Mouse (Mus musculus): ENCODE measurements at regions not wholly inside any gene's neighbourhood (a gene's known extent, or its start where the extent isn't known, plus 50 kb on each side); places are given as distances from the start of the nearest gene placed in this dataset.
A peak's percentile ranks its signal among the peaks of the same experiment; 100 is the strongest.

DNA sequence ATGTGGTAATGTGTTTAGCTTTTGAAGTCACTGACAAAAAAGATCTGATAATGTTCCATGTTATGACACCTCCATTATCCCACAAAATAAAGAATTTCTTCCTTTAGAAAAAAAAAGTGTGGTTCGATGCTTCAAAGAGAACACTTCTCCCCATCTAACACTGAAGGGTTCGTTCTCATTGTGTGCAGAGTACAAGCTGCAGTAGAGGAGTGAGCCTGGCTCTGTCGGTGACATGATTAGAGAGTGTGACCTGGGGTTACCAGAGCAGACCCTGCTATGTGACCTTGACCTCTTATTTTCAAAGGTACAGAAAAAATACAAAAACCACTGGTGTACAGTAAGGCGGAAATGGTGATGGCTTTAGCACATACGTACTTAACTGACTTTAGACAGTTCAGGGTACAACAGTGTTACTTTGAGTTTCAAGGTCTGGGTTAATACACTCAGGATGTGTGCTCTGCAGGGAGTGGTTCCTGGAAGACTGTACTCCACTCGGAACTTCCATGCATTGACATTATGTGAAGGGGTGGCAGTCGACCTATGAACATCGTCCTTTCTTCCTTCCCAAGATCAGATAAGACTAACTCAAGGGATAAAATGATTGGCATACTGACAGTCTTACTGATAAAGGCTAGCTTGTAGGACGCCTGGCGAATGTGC is 265.2 kb upstream of the Gpc5 start:
- no peak overlapping the region for H3K4me3 ChIP-seq
- no peak for DNase-seq (ENCODE audit: low spot score)
- no peaks in the 10 kb centered on the region for H3K27me3 ChIP-seq (ENCODE audit: insufficient read depth, poor library complexity, severe bottlenecking)
- H3K9me3 ChIP-seq: no peaks in the 10 kb centered on the region
- H3K36me3 ChIP-seq: no peaks in the 10 kb centered on the region
- 0 out of 2 replicates have a peak overlapping the region, but pooled peaks have one; percentile 10 for H3K27ac ChIP-seq
- H3K4me1 ChIP-seq: peaks cover 13% of the 10 kb centered on the region
- 34% methylated on average over 10 of the region's 10 CpGs for WGBS

DNA sequence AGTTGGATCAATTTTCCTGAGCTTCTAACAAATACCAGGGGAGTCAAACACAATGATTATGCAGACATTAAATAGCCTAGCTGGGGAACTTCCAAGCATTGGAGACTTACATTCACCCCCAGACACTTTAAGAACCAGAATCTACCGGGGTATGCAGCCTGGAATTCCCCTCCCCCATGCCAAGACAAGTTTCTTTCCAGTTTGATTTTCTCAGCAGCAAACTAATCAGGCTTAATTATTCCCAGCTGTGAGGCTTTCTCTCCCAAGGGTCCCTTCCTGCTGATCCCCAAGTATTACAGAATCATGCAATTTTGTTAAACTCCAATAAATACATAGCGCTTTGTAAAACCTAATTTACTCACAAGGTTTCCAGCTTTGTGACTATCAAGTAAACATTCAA is 262.7 kb upstream of the Gpc5 start:
- H3K36me3 ChIP-seq: no peaks in the 10 kb centered on the region
- no peak for DNase-seq (ENCODE audit: low spot score)
- no peak overlapping the region for H3K27ac ChIP-seq
- H3K4me1 ChIP-seq: peaks cover 13% of the 10 kb centered on the region
- H3K9me3 ChIP-seq: no peaks in the 10 kb centered on the region
- no peak overlapping the region for H3K4me3 ChIP-seq
- 35% methylated on average over 2 of the region's 2 CpGs for WGBS
- no peaks in the 10 kb centered on the region for H3K27me3 ChIP-seq (ENCODE audit: insufficient read depth, poor library complexity, severe bottlenecking)

- WGBS: 61% methylated on average over 11 of the region's 11 CpGs
- H3K9me3 ChIP-seq: no peaks in the 10 kb centered on the region
- no peak overlapping the region for H3K27ac ChIP-seq
- peaks cover 13% of the 10 kb centered on the region for H3K4me1 ChIP-seq
- no peak for DNase-seq (ENCODE audit: low spot score)
- H3K4me3 ChIP-seq: no peak overlapping the region
- no peaks in the 10 kb centered on the region for H3K36me3 ChIP-seq
- no peaks in the 10 kb centered on the region for H3K27me3 ChIP-seq (ENCODE audit: insufficient read depth, poor library complexity, severe bottlenecking)
Observed at GRCm38 (mm10) chr14:114832987-114833386, 259.0 kb upstream of the Gpc5 start.

DNA sequence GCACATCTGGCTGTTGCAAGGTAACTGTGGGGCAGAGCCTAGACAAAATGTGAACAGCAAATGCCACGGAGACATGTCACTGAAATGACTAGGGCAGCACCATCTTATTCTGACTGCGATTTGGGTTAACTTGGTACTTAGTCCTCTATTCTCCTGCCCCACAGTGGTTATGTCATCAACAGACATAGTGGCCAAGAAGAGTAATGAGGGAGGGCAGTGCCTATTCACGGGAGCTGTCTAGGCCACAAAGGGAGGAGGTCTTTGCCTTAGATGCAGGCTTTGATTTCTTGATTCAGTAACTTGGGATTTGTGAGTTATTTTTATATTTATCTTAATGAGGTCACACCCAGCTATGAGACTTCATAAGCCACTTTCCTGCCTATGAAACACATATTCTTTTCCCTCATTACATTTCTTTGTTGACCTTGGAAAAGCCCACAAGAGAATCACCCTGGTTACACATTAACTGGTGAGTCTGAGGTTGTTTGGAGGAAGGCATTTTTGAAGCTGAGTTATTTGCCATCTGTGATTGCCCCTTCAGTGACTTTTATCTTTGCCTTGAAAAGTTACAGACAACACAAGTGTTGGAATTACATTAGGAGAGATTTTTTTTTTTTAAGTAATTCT is 255.2 kb upstream of the Gpc5 start:
- Histone ChIP-seq H3K4me3 (no peak overlapping the region), H3K27me3 (ENCODE audit: insufficient read depth, poor library complexity, severe bottlenecking) (no peaks in the 10 kb centered on the region), H3K9me3 (no peaks in the 10 kb centered on the region), H3K36me3 (no peaks in the 10 kb centered on the region), H3K27ac (no peak overlapping the region), H3K4me1 (0 out of 2 replicates have a peak, but pooled peaks cover 3% of the 10 kb centered on the region)
- DNase-seq (ENCODE audit: low spot score): no peak
- WGBS: 71% methylated on average over 3 of the region's 3 CpGs

GRCm38 (mm10) chr14:114837652-114838276 is 254.3 kb upstream of the Gpc5 start:
- 63% methylated on average over 16 of the region's 16 CpGs for WGBS
- DNase-seq (ENCODE audit: low spot score): no peak
- H3K4me1 ChIP-seq: 0 out of 2 replicates have a peak, but pooled peaks cover 3% of the 10 kb centered on the region

DNA sequence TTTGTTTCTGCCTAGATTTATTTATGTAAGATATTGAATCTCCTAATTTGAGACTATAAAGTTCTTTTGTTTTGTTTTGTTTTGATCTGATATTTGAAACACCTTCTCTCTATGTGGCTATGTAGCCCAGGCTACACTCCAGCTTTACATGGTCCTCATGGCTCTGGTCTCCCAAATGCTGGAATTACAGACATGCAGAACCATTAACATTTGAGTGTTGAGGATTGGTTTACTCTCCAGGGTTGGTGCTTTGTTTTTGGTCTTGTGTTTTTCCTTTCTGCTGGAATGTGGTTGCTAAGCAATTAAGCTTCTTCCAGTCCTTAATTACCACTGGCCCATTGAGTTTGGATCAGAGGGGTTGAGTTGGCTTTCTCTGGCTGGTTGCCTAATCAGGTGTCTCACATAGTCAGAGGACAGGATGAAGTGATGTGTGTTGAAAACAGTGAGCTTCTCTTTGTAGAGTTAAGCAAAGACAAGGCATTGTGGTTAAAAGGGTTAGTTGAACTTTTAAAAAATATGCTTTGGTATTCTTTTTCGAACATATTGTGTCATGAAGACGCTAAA is 252.6 kb upstream of the Gpc5 start:
- Histone ChIP-seq H3K9me3 (no peaks in the 10 kb centered on the region), H3K4me1 (0 out of 2 replicates have a peak, but pooled peaks cover 3% of the 10 kb centered on the region), H3K27ac (no peak overlapping the region), H3K36me3 (no peaks in the 10 kb centered on the region), H3K27me3 (ENCODE audit: insufficient read depth, poor library complexity, severe bottlenecking) (no peaks in the 10 kb centered on the region), H3K4me3 (no peak overlapping the region)
- no peak for DNase-seq (ENCODE audit: low spot score)
- 82% methylated on average over 2 of the region's 2 CpGs for WGBS

More at GRCm38 (mm10) chr14:114837652-114838276, 254.3 kb upstream of the Gpc5 start:
- no peak overlapping the region for H3K27ac ChIP-seq
- H3K9me3 ChIP-seq: no peaks in the 10 kb centered on the region
- no peak overlapping the region for H3K4me3 ChIP-seq
- no peaks in the 10 kb centered on the region for H3K27me3 ChIP-seq (ENCODE audit: insufficient read depth, poor library complexity, severe bottlenecking)
- no peaks in the 10 kb centered on the region for H3K36me3 ChIP-seq

DNA sequence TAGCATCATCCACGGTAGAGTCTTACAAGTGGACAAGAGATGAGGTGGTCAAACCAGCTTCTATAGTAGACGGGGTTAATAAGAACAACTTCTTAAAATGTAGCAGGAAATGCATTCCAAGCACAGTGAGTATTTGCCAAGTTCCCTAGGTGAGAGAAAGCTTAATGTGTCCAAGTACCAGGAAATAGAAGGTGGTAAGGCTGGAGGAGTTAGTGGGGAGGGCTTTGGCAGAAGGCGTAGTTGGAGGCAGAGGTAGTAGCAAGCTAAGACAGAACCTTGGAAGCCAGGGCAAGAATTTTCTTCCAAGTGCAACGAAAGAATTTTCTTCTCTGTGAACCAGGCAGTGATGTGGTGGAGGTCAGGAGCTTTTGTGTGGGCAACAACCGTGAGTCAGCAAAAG is 251.2 kb upstream of the Gpc5 start:
- Histone ChIP-seq H3K9me3 (no peaks in the 10 kb centered on the region), H3K36me3 (no peaks in the 10 kb centered on the region), H3K27ac (no peak overlapping the region), H3K4me3 (no peak overlapping the region), H3K4me1 (0 out of 2 replicates have a peak, but pooled peaks cover 3% of the 10 kb centered on the region), H3K27me3 (ENCODE audit: insufficient read depth, poor library complexity, severe bottlenecking) (no peaks in the 10 kb centered on the region)
- WGBS: 78% methylated on average over 5 of the region's 5 CpGs
- DNase-seq (ENCODE audit: low spot score): no peak

GRCm38 (mm10) chr14:114841552-114841951 is 250.5 kb upstream of the Gpc5 start:
- DNase-seq (ENCODE audit: low spot score): no peak
- no peaks in the 10 kb centered on the region for H3K27me3 ChIP-seq (ENCODE audit: insufficient read depth, poor library complexity, severe bottlenecking)
- H3K9me3 ChIP-seq: no peaks in the 10 kb centered on the region
- 37% methylated on average over 5 of the region's 5 CpGs for WGBS
- no peak overlapping the region for H3K4me3 ChIP-seq
- H3K4me1 ChIP-seq: 0 out of 2 replicates have a peak, but pooled peaks cover 2% of the 10 kb centered on the region
- no peak overlapping the region for H3K27ac ChIP-seq
- H3K36me3 ChIP-seq: no peaks in the 10 kb centered on the region

DNA sequence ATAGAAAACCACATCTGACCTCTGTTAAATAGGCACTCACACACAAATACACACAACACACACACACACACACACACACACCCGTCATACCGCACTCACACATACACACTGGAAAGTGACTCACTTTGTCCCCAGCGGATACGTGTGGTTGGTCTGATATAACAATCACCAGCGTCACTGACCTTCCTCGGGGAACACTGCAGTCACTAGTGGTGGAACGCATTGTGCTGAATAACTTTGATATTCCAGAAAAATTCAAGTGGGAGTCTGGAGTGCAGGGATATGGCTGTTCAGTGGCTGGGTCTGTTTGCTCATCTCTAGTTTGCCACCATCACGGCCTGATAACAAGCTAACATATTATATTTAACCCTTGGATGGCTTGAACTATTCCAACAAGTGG is 249.7 kb upstream of the Gpc5 start:
- WGBS: 74% methylated on average over 8 of the region's 8 CpGs
- no peak overlapping the region for H3K27ac ChIP-seq

DNA sequence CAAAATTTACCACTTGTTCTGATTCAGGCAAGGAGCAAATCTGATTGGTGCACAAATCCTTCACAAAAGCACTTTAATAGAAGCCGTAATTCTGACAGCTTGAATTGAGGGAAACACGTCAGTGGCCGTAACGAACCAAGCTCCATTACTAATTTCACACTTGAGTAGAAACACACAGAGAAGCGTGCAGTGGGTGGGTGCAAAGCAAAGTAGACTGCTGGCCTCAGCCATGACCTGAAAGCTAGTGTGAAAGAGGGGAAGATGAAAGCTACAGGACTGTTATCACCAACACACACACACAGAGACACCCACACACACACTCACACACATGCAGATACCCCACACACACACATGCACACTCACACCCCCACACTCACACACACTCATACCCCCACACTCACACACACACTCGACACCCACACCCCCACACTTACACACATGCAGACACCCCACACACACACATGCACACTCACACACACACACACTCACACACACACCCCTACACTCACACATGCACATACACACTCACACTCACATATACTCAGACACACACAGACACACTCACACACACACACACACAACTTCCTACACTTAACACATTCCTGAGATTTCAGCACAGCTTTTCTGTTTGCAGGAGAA is 248.8 kb upstream of the Gpc5 start:
- no peaks in the 10 kb centered on the region for H3K4me1 ChIP-seq
- H3K4me3 ChIP-seq: no peak overlapping the region
- no peaks in the 10 kb centered on the region for H3K36me3 ChIP-seq
- WGBS: 88% methylated on average over 6 of the region's 6 CpGs
- H3K27ac ChIP-seq: no peak overlapping the region
- H3K9me3 ChIP-seq: no peaks in the 10 kb centered on the region
- DNase-seq (ENCODE audit: low spot score): no peak
- no peaks in the 10 kb centered on the region for H3K27me3 ChIP-seq (ENCODE audit: insufficient read depth, poor library complexity, severe bottlenecking)

More for the DNA sequence above, 249.7 kb upstream of the Gpc5 start:
- Histone ChIP-seq H3K36me3 (no peaks in the 10 kb centered on the region), H3K4me1 (no peaks in the 10 kb centered on the region), H3K4me3 (no peak overlapping the region), H3K9me3 (no peaks in the 10 kb centered on the region), H3K27me3 (ENCODE audit: insufficient read depth, poor library complexity, severe bottlenecking) (no peaks in the 10 kb centered on the region)
- no peak for DNase-seq (ENCODE audit: low spot score)

DNA sequence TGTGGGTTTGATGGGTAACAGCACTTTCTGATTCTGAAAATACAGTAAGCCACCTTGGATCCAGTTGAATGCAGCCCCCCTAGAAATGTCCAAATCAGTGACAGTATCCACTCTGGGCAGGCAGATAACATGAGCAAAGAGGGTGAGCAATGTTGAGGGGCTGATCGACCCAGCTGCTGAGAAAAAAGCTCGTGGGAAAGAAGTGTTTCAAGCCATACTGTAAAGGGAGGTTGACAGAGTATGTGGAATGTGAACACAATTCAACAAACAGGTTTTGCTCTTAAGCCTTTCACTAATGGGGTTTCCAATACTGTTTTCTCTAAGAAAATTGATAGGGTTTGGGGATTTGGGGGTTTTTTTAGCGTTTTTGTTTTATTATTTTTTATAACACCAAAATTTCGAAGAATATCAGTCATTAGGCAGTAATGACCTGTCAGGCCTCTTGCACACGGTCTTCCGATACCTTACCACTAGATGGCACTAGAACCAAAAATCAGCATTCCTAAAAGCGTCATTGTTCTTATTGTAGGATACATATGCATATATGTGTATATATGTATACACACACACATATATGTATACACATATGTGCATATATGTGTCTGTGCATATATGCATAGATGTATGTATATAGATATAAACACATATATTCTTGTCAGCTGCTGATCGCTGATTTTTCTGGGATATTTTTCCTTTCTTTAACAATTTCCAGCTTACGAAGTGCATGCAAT is 237.5 kb upstream of the Gpc5 start:
- DNase-seq (ENCODE audit: low spot score): no peak

DNA sequence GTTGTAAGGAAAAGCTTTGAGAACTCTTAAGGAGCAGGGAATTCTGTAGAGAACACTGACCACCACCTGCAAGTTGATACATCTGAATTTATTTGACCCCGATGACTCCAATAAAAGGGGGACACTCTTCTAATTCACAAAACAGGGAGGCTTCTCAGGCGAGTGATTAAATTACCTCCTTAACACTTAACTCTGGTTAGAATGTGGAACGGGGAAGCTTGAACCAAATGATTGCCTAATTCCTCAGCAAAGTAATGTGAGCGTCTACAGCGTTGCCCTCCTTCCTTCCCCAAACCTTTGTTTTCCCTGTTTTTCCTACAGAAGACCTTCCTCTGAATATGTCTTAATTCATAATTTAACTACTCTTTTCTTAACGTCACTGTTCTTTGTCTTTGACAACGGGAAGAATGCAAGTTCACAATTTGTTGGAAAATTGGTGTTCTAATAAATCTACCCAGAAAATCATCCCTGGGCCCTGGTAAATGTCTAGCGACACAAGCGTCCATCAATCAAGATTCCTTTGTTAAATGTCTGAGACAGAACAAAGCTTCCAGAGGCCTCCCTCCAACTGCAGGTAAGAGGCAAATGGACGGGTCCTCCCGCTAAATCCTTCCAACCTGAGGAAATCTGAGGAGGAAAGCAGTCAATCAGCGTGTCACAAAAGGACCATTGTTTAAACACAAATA is 236.8 kb upstream of the Gpc5 start:
- Histone ChIP-seq H3K36me3 (no peaks in the 10 kb centered on the region), H3K4me1 (peaks cover 10% of the 10 kb centered on the region), H3K27me3 (ENCODE audit: insufficient read depth, poor library complexity, severe bottlenecking) (no peaks in the 10 kb centered on the region), H3K9me3 (no peaks in the 10 kb centered on the region), H3K27ac (no peak overlapping the region), H3K4me3 (no peak overlapping the region)
- WGBS: 52% methylated on average over 12 of the region's 12 CpGs
- DNase-seq (ENCODE audit: low spot score): no peak

More for the DNA sequence above, 237.5 kb upstream of the Gpc5 start:
- Histone ChIP-seq H3K36me3 (no peaks in the 10 kb centered on the region), H3K9me3 (no peaks in the 10 kb centered on the region), H3K27ac (no peak overlapping the region), H3K4me1 (peaks cover 10% of the 10 kb centered on the region), H3K4me3 (no peak overlapping the region), H3K27me3 (ENCODE audit: insufficient read depth, poor library complexity, severe bottlenecking) (no peaks in the 10 kb centered on the region)
- WGBS: 30% methylated on average over 9 of the region's 9 CpGs
